Mouse (Mus musculus) 3134 (cell line): ENCODE measurements around the gene Fyco1.

ENCODE experiments used
- DNase-seq: peaks from one replicate; pipeline ENCODE4 v3.0.0-alpha.2; 2011; ENCODE audit warnings: low spot score; ENCODE audit not compliant: insufficient read length; ENCODE audit errors: extremely low read depth

Gene Fyco1

GRCm38 (mm10) chr9:123851713-123852448, at the start of gene Fyco1:
TSS of gene Fyco1 (minus strand) at chr9:123851899.
- peak; percentile 91 for DNase-seq

DNA sequence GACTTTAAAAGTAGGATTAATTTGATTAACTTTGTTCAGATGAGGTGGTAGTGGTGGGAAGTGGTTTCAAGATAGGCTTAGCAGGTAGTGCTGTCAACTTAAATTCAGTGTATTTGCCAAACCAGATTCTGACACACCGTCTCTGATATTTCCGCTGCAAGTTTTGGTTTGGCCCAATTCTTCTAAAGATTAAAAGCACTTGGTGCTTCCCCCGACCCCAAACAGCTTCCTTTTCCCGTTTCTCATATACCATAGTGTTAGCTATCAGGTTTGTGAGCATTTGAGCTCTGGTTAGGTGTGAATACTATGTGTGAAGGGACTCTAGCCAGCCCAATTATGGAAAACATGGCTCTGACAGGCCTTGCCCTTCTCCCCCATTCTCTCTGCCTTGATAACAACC, 20.4 kb upstream of the Fyco1 start:
- no peak for DNase-seq

- no peak for DNase-seq
Measured at GRCm38 (mm10) chr9:123869167-123869784, 17.6 kb upstream of the Fyco1 start.

DNA sequence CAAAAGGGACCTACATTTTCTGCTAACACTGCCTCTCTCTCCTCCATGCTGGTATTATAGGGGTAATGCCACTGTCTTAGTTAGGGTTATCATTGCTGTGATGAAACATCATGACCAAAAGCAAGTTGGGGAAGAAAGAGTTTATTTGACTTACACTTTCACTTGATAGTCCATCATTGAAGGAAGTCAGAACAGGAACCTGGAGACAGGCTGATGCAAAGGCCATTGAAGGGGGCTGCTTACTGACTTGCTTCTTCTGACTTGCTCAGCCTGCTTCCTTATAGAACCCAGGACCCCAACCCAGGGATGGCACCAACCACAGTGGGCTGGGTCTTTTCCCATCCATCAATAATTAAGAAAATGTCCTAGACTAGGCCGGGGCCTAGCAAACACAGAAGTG, 11.9 kb upstream of the Fyco1 start:
- DNase-seq, result no peak

- DNase-seq, result no peak
Measured at GRCm38 (mm10) chr9:123862895-123863616, 11.4 kb upstream of the Fyco1 start.

GRCm38 (mm10) chr9:123861929-123862328, 10.2 kb upstream of the Fyco1 start, which contains the start of gene Xcr1:
TSS of gene Xcr1 (minus strand) at chr9:123862029.
- no peak for DNase-seq

GRCm38 (mm10) chr9:123856836-123857235, 5.1 kb upstream of the Fyco1 start:
- no peak for DNase-seq

- no peak for DNase-seq
Measured at GRCm38 (mm10) chr9:123852449-123853390, 1.0 kb upstream of the Fyco1 start.

GRCm38 (mm10) chr9:123851062-123851712, 512 bp downstream of the Fyco1 start:
- DNase-seq, result no peak

- no peak for DNase-seq
Measured at GRCm38 (mm10) chr9:123850705-123851061, 1.0 kb downstream of the Fyco1 start.

DNA sequence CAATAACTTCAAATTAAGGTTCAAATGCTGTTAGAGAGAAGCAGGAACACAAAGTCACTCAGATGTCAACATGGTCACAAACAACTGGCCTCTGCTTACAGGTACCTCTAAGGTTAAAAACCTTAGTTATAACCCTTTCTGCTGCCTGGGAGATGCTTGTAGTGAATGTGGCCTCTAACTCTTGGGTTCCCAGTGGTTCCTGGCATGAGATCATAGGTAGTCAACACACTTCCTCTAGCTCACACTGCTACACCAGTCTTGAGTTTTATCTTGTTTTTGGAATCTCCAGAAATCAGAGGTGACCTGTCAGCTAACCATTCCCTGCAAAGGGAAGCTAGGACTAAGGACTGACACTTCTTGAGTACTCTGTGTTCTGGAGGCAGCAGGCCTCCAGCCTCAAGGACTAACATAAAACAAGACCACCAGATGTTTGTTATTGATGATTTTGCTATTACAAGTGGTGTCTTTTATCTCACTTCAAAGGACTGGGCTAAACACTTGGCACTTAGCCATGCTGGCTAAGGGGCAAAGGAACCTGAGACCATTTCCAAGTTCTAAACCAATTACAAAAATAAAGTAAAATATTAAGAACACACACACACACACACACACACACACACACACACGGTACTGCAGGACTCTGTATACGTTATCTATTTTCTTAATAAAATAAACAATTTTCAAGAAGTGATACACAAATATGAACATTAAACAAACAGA, 1.6 kb downstream of the Fyco1 start:
- DNase-seq, result no peak

- DNase-seq, result no peak
Measured at GRCm38 (mm10) chr9:123846490-123846889, 5.2 kb downstream of the Fyco1 start.

GRCm38 (mm10) chr9:123845120-123845519, 6.6 kb downstream of the Fyco1 start:
- peak; percentile 51 for DNase-seq

GRCm38 (mm10) chr9:123844468-123844867, 7.2 kb downstream of the Fyco1 start:
- DNase-seq, result no peak

GRCm38 (mm10) chr9:123840243-123840642, 11.5 kb downstream of the Fyco1 start:
- no peak for DNase-seq

GRCm38 (mm10) chr9:123835851-123836250, 15.8 kb downstream of the Fyco1 start:
- no peak for DNase-seq

GRCm38 (mm10) chr9:123828916-123829315, 22.8 kb downstream of the Fyco1 start:
- no peak for DNase-seq

DNA sequence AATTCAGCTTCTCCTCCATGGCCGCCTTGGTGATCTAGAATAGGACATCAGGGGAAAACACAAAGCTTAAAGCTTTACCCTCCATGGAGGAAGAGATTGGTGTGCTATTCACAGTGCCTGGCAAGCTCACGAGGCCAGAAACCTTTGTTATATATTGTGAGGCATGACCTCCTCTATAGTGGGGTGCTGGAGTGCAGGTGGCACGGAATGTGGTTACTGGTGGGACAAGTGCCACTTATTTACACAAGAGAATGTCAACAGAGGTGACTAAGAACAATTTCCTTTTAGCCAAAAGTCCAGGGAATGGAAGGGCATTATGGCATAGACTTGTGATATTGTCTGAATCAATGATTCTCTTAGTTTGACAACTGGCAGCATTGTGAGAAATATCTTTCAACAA, 25.1 kb downstream of the Fyco1 start:
- no peak for DNase-seq

- peak; percentile 19 for DNase-seq
Measured at GRCm38 (mm10) chr9:123818601-123819000, 33.1 kb downstream of the Fyco1 start.
